Mouse (Mus musculus): ENCODE data around the gene Arhgap36.

GRCm38 (mm10) chrX:49480846-49481245 lies 17.1 kb downstream of the Arhgap36 start:
- TF ChIP-seq CTCF (IDR thresholded peaks at IDR 0.05; ENCODE audit: low read depth, low read length) (peak; percentile 42), POLR2A (IDR thresholded peaks at IDR 0.05; ENCODE audit: extremely low read depth, insufficient read depth, low read length) (no peak)

All from liver, adult 2 months (tissue).